Mouse (Mus musculus): Measurements from ENCODE around the gene Hat1. TPM values are rescaled to one million over a fixed set of nuclear protein-coding genes. Genes with fewer than 3 reads are reported as not detected.
A peak's percentile ranks its signal among the peaks of the same experiment; 100 is the strongest.

The Hat1 gene
- polyA plus RNA-seq, 1 experiment: 12.9 TPM

GRCm38 (mm10) chr2:71350181-71350580 lies 38.6 kb upstream of the Hat1 start:
- no peak for DNase-seq
- no peak overlapping the region for H3K4me3 ChIP-seq (ENCODE audit: control insufficient read depth, insufficient read depth, low read length)
- no peaks in the 10 kb centered on the region for H3K36me3 ChIP-seq (ENCODE audit: control insufficient read depth, insufficient read depth, low read length)
- peaks cover 18% of the 10 kb centered on the region for H3K4me1 ChIP-seq (replicated peaks; ENCODE audit: control insufficient read depth, insufficient read depth, low read length)
- no peak for TF ChIP-seq POLR2A (IDR thresholded peaks at IDR 0.05; ENCODE audit: control insufficient read depth, extremely low read depth, insufficient read depth, low read length, poor library complexity)
- H3K27ac ChIP-seq (ENCODE audit: control insufficient read depth, insufficient read depth, low read length): no peak overlapping the region
- no peaks in the 10 kb centered on the region for H3K27me3 ChIP-seq (ENCODE audit: control insufficient read depth, insufficient read depth, low read length)
- 90% methylated on average over 7 of the region's 7 CpGs for WGBS

- Histone ChIP-seq H3K27ac (ENCODE audit: control insufficient read depth, insufficient read depth, low read length) (no peak overlapping the region), H3K4me3 (ENCODE audit: control insufficient read depth, insufficient read depth, low read length) (no peak overlapping the region), H3K27me3 (ENCODE audit: control insufficient read depth, insufficient read depth, low read length) (no peaks in the 10 kb centered on the region), H3K4me1 (replicated peaks; ENCODE audit: control insufficient read depth, insufficient read depth, low read length) (peaks cover 21% of the 10 kb centered on the region), H3K36me3 (ENCODE audit: control insufficient read depth, insufficient read depth, low read length) (no peaks in the 10 kb centered on the region)
- no peak for DNase-seq
- TF ChIP-seq CTCF (IDR thresholded peaks at IDR 0.05; ENCODE audit: borderline replicate concordance, control insufficient read depth, extremely low read depth, insufficient read depth, low read length, poor library complexity) (no peak), POLR2A (IDR thresholded peaks at IDR 0.05; ENCODE audit: control insufficient read depth, extremely low read depth, insufficient read depth, low read length, poor library complexity) (no peak)
- 93% methylated on average over 11 of the region's 11 CpGs for WGBS
Observed at GRCm38 (mm10) chr2:71350904-71351726, 37.6 kb upstream of the Hat1 start.

GRCm38 (mm10) chr2:71351727-71351987 lies 37.1 kb upstream of the Hat1 start:
- no peak overlapping the region for H3K27ac ChIP-seq (ENCODE audit: control insufficient read depth, insufficient read depth, low read length)
- DNase-seq: no peak
- H3K4me1 ChIP-seq (replicated peaks; ENCODE audit: control insufficient read depth, insufficient read depth, low read length): peaks cover 24% of the 10 kb centered on the region
- H3K36me3 ChIP-seq (ENCODE audit: control insufficient read depth, insufficient read depth, low read length): no peaks in the 10 kb centered on the region
- no peak overlapping the region for H3K4me3 ChIP-seq (ENCODE audit: control insufficient read depth, insufficient read depth, low read length)
- no peaks in the 10 kb centered on the region for H3K27me3 ChIP-seq (ENCODE audit: control insufficient read depth, insufficient read depth, low read length)
- WGBS: 97% methylated on average over 3 of the region's 3 CpGs
- TF ChIP-seq CTCF (IDR thresholded peaks at IDR 0.05; ENCODE audit: borderline replicate concordance, control insufficient read depth, extremely low read depth, insufficient read depth, low read length, poor library complexity): no peak
- TF ChIP-seq POLR2A (IDR thresholded peaks at IDR 0.05; ENCODE audit: control insufficient read depth, extremely low read depth, insufficient read depth, low read length, poor library complexity): no peak

- TF ChIP-seq CTCF (IDR thresholded peaks at IDR 0.05; ENCODE audit: borderline replicate concordance, control insufficient read depth, extremely low read depth, insufficient read depth, low read length, poor library complexity) (no peak), POLR2A (IDR thresholded peaks at IDR 0.05; ENCODE audit: control insufficient read depth, extremely low read depth, insufficient read depth, low read length, poor library complexity) (no peak)
- H3K4me1 ChIP-seq (replicated peaks; ENCODE audit: control insufficient read depth, insufficient read depth, low read length): peaks cover 36% of the 10 kb centered on the region
- H3K27me3 ChIP-seq (ENCODE audit: control insufficient read depth, insufficient read depth, low read length): no peaks in the 10 kb centered on the region
- no peak overlapping the region for H3K4me3 ChIP-seq (ENCODE audit: control insufficient read depth, insufficient read depth, low read length)
- DNase-seq: no peak
- no peak overlapping the region for H3K27ac ChIP-seq (ENCODE audit: control insufficient read depth, insufficient read depth, low read length)
- H3K36me3 ChIP-seq (ENCODE audit: control insufficient read depth, insufficient read depth, low read length): no peaks in the 10 kb centered on the region
- WGBS: 64% methylated on average over 10 of the region's 10 CpGs
Observed at GRCm38 (mm10) chr2:71353306-71354054, 35.3 kb upstream of the Hat1 start.

- H3K27me3 ChIP-seq (ENCODE audit: control insufficient read depth, insufficient read depth, low read length): no peaks in the 10 kb centered on the region
- DNase-seq: no peak
- H3K27ac ChIP-seq (ENCODE audit: control insufficient read depth, insufficient read depth, low read length): no peak overlapping the region
- H3K4me3 ChIP-seq (ENCODE audit: control insufficient read depth, insufficient read depth, low read length): no peak overlapping the region
- TF ChIP-seq POLR2A (IDR thresholded peaks at IDR 0.05; ENCODE audit: control insufficient read depth, extremely low read depth, insufficient read depth, low read length, poor library complexity) (no peak), CTCF (IDR thresholded peaks at IDR 0.05; ENCODE audit: borderline replicate concordance, control insufficient read depth, extremely low read depth, insufficient read depth, low read length, poor library complexity) (no peak)
- no peaks in the 10 kb centered on the region for H3K36me3 ChIP-seq (ENCODE audit: control insufficient read depth, insufficient read depth, low read length)
- H3K4me1 ChIP-seq (replicated peaks; ENCODE audit: control insufficient read depth, insufficient read depth, low read length): peaks cover 36% of the 10 kb centered on the region
- WGBS: 75% methylated on average over 5 of the region's 5 CpGs
Observed at GRCm38 (mm10) chr2:71354055-71354425, 34.7 kb upstream of the Hat1 start.

- no peaks in the 10 kb centered on the region for H3K36me3 ChIP-seq (ENCODE audit: control insufficient read depth, insufficient read depth, low read length)
- 93% methylated on average over 5 of the region's 5 CpGs for WGBS
Observed at GRCm38 (mm10) chr2:71358347-71358746, 30.4 kb upstream of the Hat1 start.

More at GRCm38 (mm10) chr2:71358347-71358746, 30.4 kb upstream of the Hat1 start:
- Histone ChIP-seq H3K4me3 (ENCODE audit: control insufficient read depth, insufficient read depth, low read length) (no peak overlapping the region), H3K27ac (ENCODE audit: control insufficient read depth, insufficient read depth, low read length) (peak overlapping the region; percentile 9; the same call in 1 of the 2 replicates), H3K27me3 (ENCODE audit: control insufficient read depth, insufficient read depth, low read length) (no peaks in the 10 kb centered on the region), H3K4me1 (replicated peaks; ENCODE audit: control insufficient read depth, insufficient read depth, low read length) (peaks cover 35% of the 10 kb centered on the region)
- DNase-seq: no peak
- TF ChIP-seq POLR2A (IDR thresholded peaks at IDR 0.05; ENCODE audit: control insufficient read depth, extremely low read depth, insufficient read depth, low read length, poor library complexity) (no peak), CTCF (IDR thresholded peaks at IDR 0.05; ENCODE audit: borderline replicate concordance, control insufficient read depth, extremely low read depth, insufficient read depth, low read length, poor library complexity) (no peak)
